Mouse (Mus musculus): Measurements from ENCODE around the gene Rps19.

The Rps19 gene

DNA sequence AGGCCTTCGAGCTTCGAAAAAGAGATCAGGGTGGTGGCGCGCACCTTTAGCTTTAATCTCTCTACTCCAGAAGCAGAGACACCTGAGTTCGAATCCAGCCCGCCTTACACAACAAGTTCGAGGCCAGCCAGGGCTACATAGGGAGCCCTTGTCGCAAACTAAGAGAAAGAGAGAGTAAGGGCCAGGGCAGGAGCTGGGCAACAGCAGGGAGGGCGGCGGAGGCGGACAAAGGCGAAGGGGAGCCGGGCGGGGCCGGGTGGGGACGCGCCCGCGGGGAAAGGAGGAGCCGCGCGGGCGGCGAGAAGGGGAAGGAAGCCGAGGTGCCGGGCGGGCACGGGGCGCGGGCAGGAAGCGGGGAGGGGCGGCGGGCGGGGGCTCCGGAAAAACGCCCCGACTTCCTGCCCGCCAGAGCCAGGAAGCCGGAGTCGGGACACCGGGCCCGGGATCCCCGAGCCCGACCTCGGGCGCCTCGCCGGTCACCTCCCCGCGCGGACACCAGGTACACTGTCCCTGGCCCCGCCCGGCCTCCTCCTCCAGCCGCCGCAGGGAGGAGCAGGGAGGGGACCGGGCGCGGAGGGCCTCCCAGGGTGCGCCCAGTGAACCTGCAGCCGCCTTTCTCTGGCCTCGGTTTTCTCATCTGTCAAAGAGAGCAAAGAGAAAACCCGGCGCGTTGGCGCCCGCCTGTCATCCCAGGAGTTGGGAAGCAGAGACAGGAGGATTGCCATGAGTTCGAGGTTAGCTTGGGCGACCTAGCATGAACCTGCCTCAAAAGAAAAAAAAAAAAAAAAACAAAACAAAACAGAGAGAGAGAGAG, 18.7 kb downstream of the Rps19 start, which contains the start of gene Arhgef1:
Arhgef1 (plus strand) TSS at position 283 of the 814 bp plus-strand sequence.
- peak; percentile 67 for DNase-seq (ENCODE audit: extremely low spot score, low spot score)

DNA sequence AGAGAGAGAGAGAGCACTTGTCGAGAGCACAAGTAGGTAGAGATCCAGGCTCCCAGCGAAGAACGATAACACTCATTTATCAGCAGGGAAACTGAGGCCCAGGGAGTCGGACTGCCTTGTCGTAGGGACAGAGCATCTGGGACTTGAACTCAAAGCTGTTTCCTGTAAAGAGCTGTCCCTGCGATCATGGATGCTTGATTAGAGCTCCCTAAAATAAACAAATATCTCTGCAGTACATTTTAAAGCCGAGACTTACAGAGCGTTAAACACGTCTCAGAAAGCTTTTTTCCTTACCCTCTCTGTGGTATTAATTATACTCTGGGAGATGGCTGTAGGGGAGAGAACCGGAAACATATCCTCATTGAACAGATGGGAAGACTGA, 19.3 kb downstream of the Rps19 start:
- no peak for DNase-seq (ENCODE audit: extremely low spot score, low spot score)

DNA sequence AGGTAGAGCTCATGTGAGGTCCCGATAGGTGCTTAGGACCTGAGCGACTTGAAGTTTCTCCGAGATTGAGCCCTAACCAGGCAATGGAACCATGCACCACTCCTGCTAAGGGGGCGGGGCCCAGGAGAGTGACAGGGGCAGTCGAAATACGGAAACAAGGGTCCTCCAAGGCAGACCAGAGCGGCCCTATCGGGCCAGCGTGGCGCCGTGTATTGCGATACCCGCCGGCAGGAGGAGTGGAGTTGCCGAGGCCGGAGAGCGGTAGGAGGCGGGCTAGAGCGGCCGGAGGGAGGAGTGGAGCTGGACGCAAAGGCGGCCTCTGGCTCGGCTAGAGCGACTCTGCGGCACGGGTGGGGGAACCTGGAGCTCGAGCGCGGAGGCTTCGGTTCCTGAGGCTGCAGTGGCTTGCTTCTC, 19.9 kb downstream of the Rps19 start:
- DNase-seq (ENCODE audit: extremely low spot score, low spot score) = peak; percentile 95

DNA sequence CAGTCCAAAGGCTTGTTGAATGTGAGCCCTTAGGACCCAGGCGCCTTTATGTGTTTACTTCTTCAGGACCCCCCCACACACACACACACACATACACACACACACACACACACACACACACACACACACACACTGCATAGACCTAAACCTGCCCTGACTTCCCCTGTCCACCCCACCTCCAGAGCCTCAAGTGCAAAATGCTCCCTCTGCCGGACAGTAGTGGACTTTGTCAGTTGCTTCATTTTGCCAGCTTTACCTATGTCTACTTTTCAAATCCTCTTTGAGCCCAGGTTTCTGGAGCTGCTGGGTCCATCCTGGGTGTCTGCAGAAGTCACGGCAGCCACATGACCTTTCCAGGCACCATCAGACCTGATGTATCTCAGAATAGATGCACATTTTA, 20.8 kb downstream of the Rps19 start:
- peak; percentile 70 for DNase-seq (ENCODE audit: extremely low spot score, low spot score)

DNA sequence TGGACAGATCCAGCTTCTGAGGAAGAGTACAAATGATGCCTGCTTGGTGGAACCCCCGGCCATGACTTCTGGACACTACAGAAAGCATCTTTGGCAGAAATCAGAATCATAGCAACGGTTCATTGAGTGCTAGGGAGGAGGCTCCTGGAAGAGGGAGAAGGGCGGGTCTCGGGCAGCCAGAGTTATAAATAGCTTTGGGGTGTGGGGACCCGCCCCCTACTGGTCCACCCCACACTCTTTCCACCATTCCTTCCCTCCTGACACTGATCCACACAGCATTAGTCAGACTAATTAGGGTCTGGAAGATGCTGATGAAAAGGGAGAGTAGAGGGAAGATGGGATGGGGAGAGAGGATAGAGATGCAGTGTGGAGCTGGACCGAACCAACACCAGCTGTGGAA, 22.4 kb downstream of the Rps19 start:
- no peak for DNase-seq (ENCODE audit: extremely low spot score, low spot score)

DNA sequence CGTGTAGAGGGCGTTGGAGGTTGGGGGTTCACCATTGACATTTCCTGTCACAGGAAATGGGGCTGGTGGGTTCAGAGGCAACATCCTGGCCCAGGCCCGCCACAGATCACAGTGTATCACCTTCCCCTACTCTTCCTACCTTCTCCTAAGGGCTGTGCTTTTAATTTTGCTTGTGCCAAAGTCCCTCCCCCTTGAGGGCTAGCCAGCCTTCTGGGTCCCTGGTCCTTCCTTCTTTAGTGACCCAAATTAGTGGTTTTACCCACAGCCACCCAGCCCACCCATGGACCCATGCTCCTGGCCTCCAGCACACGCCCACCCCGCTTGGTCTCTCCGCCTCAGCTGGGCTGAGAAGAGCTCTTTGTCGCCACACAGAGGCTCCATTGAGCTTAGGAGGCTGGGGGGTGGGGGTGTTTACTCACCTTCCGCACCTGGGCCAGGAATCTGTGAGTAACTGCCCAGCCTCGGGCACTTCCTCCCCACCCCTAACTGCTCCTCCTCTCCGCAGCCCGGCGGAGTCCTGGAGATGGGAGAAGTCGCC, 23.1 kb downstream of the Rps19 start:
- DNase-seq (ENCODE audit: extremely low spot score, low spot score) = no peak

DNA sequence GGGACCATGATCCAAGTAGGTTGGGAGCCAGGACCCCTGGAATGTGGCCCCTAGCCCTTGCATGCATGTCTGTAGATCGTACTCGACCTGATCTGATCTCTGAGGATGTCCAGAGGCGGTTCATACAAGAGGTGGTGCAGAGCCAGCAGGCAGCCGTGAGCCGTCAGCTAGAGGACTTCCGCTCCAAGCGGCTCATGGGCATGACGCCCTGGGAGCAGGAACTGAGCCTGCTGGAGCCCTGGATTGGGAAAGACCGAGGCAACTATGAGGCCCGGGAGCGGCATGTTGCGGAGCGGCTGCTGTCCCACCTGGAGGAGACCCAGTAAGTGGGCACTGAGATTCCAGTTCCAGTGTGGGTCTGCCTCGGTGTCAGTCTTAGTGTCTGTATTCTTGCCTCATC, 28.3 kb downstream of the Rps19 start:
- no peak for DNase-seq (ENCODE audit: extremely low spot score, low spot score)

DNA sequence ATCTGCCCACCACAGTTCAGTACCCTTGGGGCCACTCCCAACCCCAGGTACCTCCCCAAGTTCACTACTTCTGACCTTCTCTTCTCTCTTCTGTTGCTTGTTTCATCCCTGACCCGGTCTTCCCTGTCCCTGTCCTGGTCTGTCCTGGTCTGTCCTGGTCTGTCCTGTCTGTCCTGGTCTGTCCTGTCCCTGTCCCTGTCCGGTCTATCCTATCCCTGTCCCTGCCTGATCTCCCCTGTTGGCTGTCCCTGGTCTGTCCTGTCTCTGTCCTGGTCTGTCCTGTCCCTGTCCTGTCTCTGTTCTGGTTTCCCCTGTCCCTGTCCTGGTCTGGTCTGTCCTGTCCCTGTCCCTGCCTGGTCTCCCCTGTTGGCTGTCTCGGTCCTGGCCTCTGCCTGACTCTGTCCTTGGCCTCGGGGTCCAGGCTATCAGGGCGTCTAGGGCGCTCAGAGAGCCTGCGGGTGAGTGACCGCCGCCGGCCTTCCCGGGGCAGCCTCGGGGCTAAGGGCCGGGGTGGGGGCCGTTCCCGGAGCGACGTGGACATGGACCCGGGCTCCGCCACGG, 34.7 kb downstream of the Rps19 start:
- DNase-seq (ENCODE audit: extremely low spot score, low spot score) = no peak

DNA sequence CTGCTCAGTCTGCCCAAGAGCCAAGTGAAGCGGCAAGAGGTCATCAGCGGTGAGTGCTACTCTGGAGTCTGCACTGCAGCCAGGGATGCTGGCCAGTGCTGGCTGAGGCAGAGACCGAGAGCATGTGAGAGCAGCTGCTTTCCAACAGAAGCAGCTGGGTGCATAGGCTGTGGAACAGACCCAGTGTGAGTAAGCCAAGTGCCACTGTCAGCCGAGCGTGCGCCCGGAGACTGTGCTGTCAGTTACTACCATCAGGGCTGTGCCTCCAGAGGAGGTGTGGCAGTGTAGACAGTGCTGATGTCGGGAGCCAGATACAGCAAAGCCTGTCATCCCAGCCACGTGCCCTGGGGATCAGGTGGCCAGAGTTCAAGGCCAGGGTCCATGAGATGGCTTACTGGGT, 35.6 kb downstream of the Rps19 start:
- no peak for DNase-seq (ENCODE audit: extremely low spot score, low spot score)

DNA sequence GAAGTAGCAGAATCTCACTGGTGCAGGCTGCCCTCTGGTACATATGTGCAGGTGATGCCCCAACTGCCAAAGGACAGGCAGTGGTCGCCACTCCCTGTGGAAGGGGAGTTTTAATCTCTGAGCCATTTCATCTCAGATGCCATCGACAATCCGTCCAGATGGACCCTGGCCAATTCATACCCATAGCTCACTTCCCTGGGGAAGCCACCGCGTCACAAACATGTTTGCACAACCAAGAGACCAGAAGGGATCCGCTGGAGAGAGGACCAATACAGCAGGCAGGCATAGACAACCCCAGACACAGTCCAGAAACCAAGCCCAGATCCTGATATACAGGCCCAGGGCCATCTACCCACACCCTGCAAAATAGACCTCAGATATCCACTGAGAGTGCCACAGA, 46.3 kb downstream of the Rps19 start:
- no peak for DNase-seq (ENCODE audit: extremely low spot score, low spot score)

DNA sequence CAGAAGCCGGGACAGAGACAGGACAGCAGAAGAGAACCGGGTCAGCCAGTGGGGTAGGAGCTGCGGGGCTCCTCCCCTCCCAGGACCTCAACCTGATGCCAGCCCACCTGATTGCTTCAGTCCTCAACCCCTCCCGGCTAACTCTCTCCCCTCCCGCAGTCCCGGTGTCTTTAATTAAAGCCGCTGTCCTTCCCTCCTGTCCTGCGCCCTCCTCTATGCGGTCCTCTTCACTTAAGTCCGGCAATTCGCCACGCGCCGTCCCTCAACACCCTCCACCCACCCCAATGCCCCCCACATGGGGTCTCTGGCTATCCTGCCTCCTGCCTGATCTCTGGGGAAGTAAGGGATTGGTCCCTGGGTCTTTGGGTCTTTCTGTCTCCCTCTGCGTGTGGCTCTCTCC, 47.5 kb downstream of the Rps19 start:
- DNase-seq (ENCODE audit: extremely low spot score, low spot score) = no peak

Data from neural tube, embryonic 10.5 days (tissue).